Mouse (Mus musculus) embryonic facial prominence, embryonic 11.5 days (tissue): ENCODE measurements at regions not wholly inside any gene's neighbourhood (a gene's known extent, or its start where the extent isn't known, plus 50 kb on each side); places are given as distances from the start of the nearest gene placed in this dataset.

Source experiments
- ATAC-seq: fragments of 200-750 bp; cut with Nextera tagmentation; replicated peaks from 2 replicates; pipeline ENCODE4 v1.8.0; 2017; ENCODE audit warnings: low read depth; ENCODE audit not compliant: insufficient number of reproducible peaks, low FRiP score, low TSS enrichment
- DNase-seq: peaks from one replicate; pipeline ENCODE4 v3.0.0-alpha.2; 2015; ENCODE audit warnings: low spot score
- H3K27ac ChIP-seq: fragments of 300-500 bp; sonication (generic); replicated peaks from 2 replicates; pipeline ENCODE4 v1.5.1; 2014; ENCODE audit warnings: mild to moderate bottlenecking, low read depth, low read length, control low read depth
- H3K27me3 ChIP-seq: fragments of 300-500 bp; sonication (generic); 2 replicates; pipeline ENCODE4 v1.6.1; 2014; ENCODE audit warnings: mild to moderate bottlenecking, low read length, moderate library complexity, mixed read lengths; ENCODE audit not compliant: control insufficient read depth, insufficient read depth
- H3K36me3 ChIP-seq: fragments of 300-500 bp; sonication (generic); replicated peaks from 2 replicates; pipeline ENCODE4 v1.6.1; 2014; ENCODE audit warnings: low read depth, mild to moderate bottlenecking, low read length, moderate library complexity, mixed read lengths; ENCODE audit not compliant: control insufficient read depth, insufficient read depth
- H3K4me1 ChIP-seq: fragments of 300-500 bp; sonication (generic); 2 replicates; pipeline ENCODE4 v1.6.1; 2014; ENCODE audit warnings: low read length, mixed read lengths; ENCODE audit not compliant: control insufficient read depth, insufficient read depth
- H3K4me2 ChIP-seq: fragments of 300-500 bp; sonication (generic); 2 replicates; pipeline ENCODE4 v1.6.1; 2014; ENCODE audit warnings: low read depth, mild to moderate bottlenecking, control low read depth, low read length, moderate library complexity
- H3K4me3 ChIP-seq: fragments of 300-500 bp; sonication (generic); 2 replicates; pipeline ENCODE4 v1.5.1; 2014; ENCODE audit warnings: low read depth, low read length, control low read depth
- H3K9ac ChIP-seq: fragments of 300-500 bp; sonication (generic); replicated peaks from 2 replicates; pipeline ENCODE4 v1.6.1; 2014; ENCODE audit warnings: mild to moderate bottlenecking, control low read depth, low read length
- H3K9me3 ChIP-seq: fragments of 300-500 bp; sonication (generic); replicated peaks from 2 replicates; pipeline ENCODE4 v1.6.1; 2016; ENCODE audit warnings: mild to moderate bottlenecking, low read length, inconsistent platforms, mixed read lengths; ENCODE audit not compliant: control insufficient read depth
- WGBS: fragments of 180-500 bp; shearing (Covaris S2); extraction: QIAGEN DNeasy Blood & Tissue Kit; methylation state at CpG from one replicate; pipeline ENCODE4 v1.1.7; 2014; 5-methylcytosine and 5-hydroxymethylcytosine counted together

- no peaks in the 10 kb centered on the region for H3K36me3 ChIP-seq
- no peak for ATAC-seq
- no peak overlapping the region for H3K9ac ChIP-seq
- no peak overlapping the region for H3K27ac ChIP-seq
- WGBS, result 76% methylated on average over 5 of the region's 5 CpGs
- no peak for DNase-seq
- no peak overlapping the region for H3K4me3 ChIP-seq
- 0 out of 2 replicates have a peak, but pooled peaks cover 2% of the 10 kb centered on the region for H3K27me3 ChIP-seq
- no peak overlapping the region for H3K4me2 ChIP-seq
- no peaks in the 10 kb centered on the region for H3K9me3 ChIP-seq
- H3K4me1 ChIP-seq, result no peaks in the 10 kb centered on the region
Observed at GRCm38 (mm10) chrX:103904038-103904696, 76.9 kb downstream of the Rlim start.

GRCm38 (mm10) chrX:103879329-103879935 lies 57.6 kb upstream of the Slc16a2 start:
- Histone ChIP-seq H3K4me2 (peak overlapping the region; percentile 38), H3K36me3 (no peaks in the 10 kb centered on the region), H3K9me3 (no peaks in the 10 kb centered on the region), H3K27me3 (peaks cover 7% of the 10 kb centered on the region), H3K4me3 (no peak overlapping the region), H3K27ac (no peak overlapping the region), H3K9ac (no peak overlapping the region), H3K4me1 (no peaks in the 10 kb centered on the region)
- 0 out of 2 replicates have a peak, but pooled peaks have one; percentile 34 for ATAC-seq
- WGBS, result 16% methylated on average over 23 of the region's 24 CpGs
- no peak for DNase-seq
